Mouse (Mus musculus) thymus, postnatal 36 days (tissue): Measurements from ENCODE around the gene Evi5.
A peak's percentile ranks its signal among the peaks of the same experiment; 100 is the strongest.

Experiments
- DNase-seq, 2 experiments: peaks; one replicate each; pipeline ENCODE4 v3.0.0; 2022; ENCODE audit warnings: mixed read lengths in 2 of 2

The Evi5 gene

DNA sequence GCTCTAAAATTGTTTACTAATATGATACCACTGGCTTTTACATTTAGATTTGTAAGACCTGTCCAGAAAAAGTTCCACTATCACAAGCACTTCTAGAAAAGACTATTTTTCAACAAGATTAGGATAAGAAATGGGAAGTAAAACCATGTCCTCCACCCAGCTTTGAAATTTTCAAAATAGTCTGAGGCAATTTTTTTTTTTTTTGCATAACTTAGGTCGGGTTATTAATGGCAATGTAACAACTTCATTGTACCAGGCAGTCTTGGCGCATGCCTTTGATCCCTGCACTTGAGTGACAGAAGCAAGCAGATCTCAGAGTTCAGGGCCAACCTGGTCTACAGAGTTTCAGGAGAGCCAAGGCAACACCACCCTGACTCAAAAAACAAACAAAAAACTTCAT is 5.2 kb downstream of the Evi5 start:
- DNase-seq = no peak

DNA sequence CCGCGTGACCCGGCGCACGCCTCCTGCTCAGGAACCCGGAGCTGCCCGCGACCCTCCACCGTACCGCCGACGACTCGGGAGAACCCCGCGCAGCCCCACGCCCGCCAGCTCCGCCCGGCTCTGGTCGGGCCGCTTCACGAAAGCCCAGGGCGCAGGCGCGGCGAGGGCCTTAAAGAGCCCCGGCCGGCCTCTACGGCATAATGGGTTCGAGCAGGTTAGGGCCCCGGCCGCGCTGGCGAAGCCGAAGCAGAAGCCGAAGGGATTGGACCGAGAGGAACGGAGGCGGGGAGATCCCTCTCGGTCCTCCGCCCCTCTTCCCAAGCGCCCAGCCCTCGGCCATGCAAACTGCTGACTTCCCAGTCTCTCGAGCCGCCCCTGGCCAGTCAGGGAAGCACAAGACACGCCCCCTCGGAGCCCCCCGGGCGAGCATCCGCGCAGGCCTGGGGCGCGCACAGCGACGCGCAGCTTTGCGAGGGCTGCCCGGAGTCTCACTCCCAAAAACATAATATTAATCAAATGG is 5.9 kb downstream of the Evi5 start:
- DNase-seq = peak; percentile 62 to 68

- peak; percentile 53 to 57 for DNase-seq
Measured at GRCm38 (mm10) chr5:107867970-107868904, 6.7 kb downstream of the Evi5 start.

GRCm38 (mm10) chr5:107866127-107867126 is 8.5 kb downstream of the Evi5 start:
- no peak for DNase-seq

GRCm38 (mm10) chr5:107863971-107864370 is 10.9 kb downstream of the Evi5 start:
- no peak for DNase-seq

DNA sequence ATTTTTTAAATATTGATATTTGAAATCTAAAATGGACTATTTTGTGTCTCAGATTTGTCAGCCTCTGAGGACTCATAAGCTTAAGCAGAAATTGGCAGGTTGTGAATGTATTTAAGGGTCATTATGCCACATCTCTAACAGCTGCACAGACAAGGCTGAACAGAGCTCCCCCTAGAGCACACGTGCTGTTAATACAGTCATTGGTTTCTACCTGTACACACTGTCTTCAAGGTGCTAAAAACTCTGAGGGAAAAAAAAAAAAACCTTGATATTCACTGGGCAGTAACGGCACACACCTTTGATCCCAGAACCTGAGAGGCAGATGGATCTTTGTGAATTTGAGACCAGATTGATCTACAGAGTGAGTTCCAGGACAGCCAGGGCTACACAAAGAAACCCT is 15.9 kb downstream of the Evi5 start:
- DNase-seq = peak in 1 of 2 experiments; percentile 10

GRCm38 (mm10) chr5:107855546-107855945 is 19.4 kb downstream of the Evi5 start:
- DNase-seq = no peak

- DNase-seq = no peak
Measured at GRCm38 (mm10) chr5:107854556-107854955, 20.4 kb downstream of the Evi5 start.

DNA sequence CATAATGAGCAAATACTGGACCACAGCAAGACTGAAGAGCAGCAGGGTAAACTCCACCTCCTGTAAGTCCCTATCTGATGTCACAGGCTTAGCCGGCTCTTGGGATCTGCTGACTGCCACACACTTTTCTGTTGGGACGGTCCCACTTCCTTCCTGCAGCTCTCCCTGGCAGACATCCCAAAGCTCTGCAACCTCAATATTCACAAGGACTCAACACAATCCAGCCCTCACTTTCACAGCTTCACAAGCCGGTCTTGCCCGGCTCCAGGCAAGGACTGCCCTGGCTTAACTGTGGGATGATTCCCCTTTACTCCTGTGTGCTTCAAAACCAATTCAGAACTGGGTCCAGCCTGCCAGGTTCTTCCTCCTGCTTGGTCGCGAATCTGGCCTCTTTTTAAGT is 21.1 kb downstream of the Evi5 start:
- DNase-seq = no peak

GRCm38 (mm10) chr5:107848964-107849363 is 25.9 kb downstream of the Evi5 start:
- DNase-seq = no peak

DNA sequence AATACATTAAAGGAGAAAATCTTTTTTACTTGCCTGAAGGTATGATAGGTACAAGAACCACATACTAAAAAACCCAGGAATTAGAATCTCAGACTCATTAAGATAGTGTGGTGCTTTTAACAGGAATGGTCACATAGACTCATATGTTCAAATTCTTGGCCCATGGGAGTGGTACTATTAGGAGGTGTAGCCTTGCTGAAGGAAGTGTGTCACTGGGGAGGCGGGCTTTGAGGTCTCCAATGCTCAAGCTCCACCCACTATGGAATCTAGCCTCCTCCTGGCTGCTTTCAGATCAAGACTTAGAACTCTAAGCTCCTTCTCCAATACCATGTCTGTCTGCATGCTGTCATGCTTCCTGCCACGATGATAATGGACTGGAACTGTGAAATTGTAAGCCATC is 27.1 kb downstream of the Evi5 start:
- no peak for DNase-seq

DNA sequence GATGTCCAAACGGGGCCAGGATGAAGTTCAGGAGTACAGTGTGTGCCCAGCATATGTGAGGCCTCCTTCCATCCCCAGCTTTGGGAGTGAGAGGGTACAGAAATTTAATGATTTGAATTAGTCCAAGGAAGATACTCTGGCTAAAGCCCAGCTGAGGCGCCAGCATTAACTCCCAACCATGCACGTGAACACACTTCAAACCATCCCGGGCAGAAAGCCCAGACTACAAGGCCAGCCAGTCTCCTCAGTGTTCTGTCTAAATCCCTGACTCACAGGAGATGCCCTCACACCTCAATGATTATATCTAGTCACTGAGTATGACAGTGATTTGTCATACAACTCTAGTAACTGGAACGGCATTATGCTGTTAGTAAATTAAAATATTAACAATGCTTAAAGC is 27.6 kb downstream of the Evi5 start:
- no peak for DNase-seq

DNA sequence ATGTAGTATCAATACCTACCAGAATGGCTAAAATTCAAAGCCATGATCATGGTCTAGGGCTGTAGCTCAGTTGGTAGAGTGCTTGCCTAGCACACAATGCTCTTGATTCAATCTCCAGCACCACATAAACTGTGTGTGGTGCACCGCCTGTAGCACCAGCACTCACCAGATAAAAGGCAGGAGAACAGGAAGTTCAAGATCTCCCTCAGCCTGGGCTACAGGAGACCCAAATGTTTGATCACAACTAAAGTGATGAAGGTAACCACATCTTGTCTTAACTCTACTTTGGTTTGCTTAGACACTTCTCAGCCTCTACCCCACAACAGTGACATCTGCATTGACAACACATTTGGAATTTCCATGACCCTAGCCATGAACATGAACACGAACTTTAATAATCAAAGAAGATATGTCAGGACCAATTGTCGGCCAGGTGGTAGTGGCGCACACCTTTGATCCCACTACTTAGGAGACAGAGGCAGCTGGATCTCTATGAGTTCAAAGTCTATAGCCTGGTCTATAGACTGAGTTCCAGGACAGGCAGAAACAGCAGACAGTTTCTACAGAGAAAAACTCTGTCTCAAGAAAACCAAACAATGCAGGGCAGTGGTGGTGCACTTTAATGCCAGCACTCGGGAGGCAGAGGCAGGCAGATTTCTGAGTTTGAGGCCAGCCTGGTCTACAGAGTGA is 34.2 kb downstream of the Evi5 start:
- peak; percentile 13 to 23 for DNase-seq

DNA sequence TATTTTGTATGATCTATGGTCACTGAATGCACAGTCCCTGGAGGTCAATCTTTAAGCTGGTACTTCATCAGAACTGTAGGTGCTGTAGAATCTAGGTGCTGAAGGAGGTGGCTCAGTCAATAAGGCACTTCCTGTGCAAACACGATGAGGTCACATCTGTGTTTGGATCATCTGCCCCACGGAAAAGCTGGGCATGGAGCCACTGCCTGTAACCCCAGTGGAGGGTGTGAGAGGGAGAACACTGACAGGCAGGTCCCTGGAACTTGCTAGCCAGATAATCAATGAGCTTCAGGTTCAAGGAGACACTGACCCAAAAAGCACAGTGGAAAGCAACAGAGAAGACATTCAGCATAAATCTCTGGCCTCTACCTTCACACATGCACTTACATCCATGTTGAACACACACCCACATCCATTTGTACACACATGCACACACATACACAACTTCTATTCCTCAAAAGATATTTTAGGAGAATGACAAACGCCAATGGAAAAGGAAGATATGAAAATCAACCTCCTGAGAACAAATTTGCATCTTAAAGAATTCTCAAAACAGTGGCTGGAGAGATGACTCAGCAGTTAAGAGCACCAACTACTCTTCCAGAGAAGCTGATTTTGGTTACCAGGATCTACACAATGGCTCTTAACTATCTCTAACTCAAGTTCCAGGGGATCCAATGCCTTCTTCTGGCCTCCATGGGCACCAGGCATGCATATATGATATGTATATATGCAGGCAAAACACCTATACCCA is 35.8 kb downstream of the Evi5 start:
- DNase-seq = no peak

DNA sequence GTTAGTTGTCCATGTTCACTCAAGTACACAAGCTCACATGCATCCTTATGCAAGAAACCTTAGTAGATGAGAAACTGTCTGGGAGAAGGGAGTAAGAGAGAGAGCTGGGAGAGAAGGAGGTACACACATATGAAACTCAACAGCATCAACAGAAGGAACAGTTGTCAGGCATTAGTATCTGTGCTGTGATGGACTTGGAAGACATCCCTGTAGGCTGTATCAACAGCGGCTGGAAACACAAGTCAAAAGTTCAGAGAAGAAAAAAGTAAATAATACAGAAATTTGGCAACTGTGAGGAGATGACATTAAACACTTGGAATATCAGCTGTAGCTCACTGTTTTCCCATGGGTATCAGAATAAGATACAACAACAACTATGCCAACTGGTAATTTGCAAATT is 40.6 kb downstream of the Evi5 start:
- DNase-seq = no peak

GRCm38 (mm10) chr5:107831351-107831750 is 43.6 kb downstream of the Evi5 start:
- DNase-seq = no peak

GRCm38 (mm10) chr5:107829998-107830560 is 44.8 kb downstream of the Evi5 start, which contains the start of gene Ube2d2b:
TSS of gene Ube2d2b (plus strand) at chr5:107830099.
- DNase-seq = no peak

DNA sequence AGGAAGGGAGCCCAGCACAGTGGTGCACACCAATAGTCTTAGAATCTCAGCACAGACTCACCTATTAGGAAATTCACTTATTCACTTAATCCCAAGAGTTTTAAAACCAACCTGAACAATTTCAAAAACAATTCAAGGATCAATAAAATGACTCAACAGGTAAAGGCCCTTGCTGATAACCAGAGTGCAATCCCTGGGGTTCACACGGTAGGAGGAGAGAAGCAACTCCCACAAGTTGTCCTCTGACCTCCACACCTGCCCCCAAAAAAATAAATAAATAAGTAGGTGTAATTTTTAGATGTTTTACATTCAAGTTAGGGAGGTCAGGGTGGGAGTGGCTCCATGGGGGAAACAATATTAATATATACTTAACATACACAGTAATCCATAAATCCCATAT is 52.4 kb downstream of the Evi5 start:
- DNase-seq = no peak

GRCm38 (mm10) chr5:107814651-107815050 is 60.3 kb downstream of the Evi5 start:
- no peak for DNase-seq

GRCm38 (mm10) chr5:107807496-107807895 is 67.4 kb downstream of the Evi5 start:
- DNase-seq = no peak

DNA sequence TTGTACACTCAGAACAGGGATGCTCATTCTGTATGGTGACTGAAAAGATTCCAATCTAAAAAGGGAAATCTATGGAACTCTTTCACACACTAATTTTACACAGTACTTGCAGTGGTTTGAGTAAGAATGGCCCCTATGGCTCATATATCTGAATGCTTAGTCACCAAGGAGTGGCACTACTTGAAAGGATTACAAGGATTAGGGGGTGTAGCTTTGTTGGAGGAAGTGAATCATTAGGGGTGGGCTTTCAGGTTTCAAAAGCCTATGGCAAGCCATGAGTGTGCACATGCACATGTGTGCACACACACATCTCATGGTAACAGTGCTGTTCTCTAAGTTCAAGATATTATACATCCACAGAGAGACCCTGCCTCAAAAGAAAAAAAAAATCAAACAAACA is 72.3 kb downstream of the Evi5 start:
- DNase-seq = no peak
